Mouse (Mus musculus): ENCODE measurements around the gene Olfr560. TPM values are rescaled to one million over a fixed set of nuclear protein-coding genes. Genes with fewer than 3 reads are reported as not detected.

Olfr560 gene
- total RNA-seq (2021), result under 1 TPM in 1 of 2 experiments, not detected in 1; 0.16 TPM
- long read RNA-seq, experiment 1, result 0 reads
- long read RNA-seq, experiment 2, result 0 reads

- intact Hi-C loops (cut with DNase I), result no loop called here
- no peak for DNase-seq (ENCODE audit: extremely low spot score in 1 of 2, low spot score in 2 of 2)
- TF ChIP-seq CTCF (IDR thresholded peaks at IDR 0.05), result no peak
- Histone ChIP-seq H3K4me3 (no peak within 1 kb of the TSS), H3K27ac (no peak within 1 kb of the TSS)
Observed at GRCm38 (mm10) chr7:102759266-102759665, at the start of gene Olfr560, which contains the start of gene Olfr78. TSS of gene Olfr560 (minus strand) at chr7:102759366. TSS of gene Olfr78 (minus strand) at chr7:102759471.

- no peak for TF ChIP-seq CTCF (IDR thresholded peaks at IDR 0.05)
- Histone ChIP-seq H3K27ac (no peak within 1 kb of the TSS), H3K4me3 (no peak within 1 kb of the TSS)
- intact Hi-C loops (cut with DNase I), result no loop called here
- no peak for DNase-seq (ENCODE audit: extremely low spot score in 1 of 2, low spot score in 2 of 2)
Observed at GRCm38 (mm10) chr7:102803180-102803579, 44.0 kb upstream of the Olfr560 start, which contains the start of gene Olfr564. TSS of gene Olfr564 (plus strand) at chr7:102803480.

- no peak for DNase-seq (ENCODE audit: extremely low spot score in 1 of 2, low spot score in 2 of 2)
- no peak for TF ChIP-seq CTCF (IDR thresholded peaks at IDR 0.05)
- no peak within 1 kb of the TSS for H3K4me3 ChIP-seq
- H3K27ac ChIP-seq, result no peak within 1 kb of the TSS
- intact Hi-C loops (cut with DNase I), result no loop called here
Observed at GRCm38 (mm10) chr7:102770921-102771320, 11.8 kb upstream of the Olfr560 start, which contains the start of gene Olfr561. TSS of gene Olfr561 (plus strand) at chr7:102771221.

GRCm38 (mm10) chr7:102752086-102752485 lies 7.1 kb downstream of the Olfr560 start:
- no peak for DNase-seq (ENCODE audit: extremely low spot score in 1 of 2, low spot score in 2 of 2)
- Histone ChIP-seq H3K27ac (no peak overlapping the region), H3K4me3 (no peak overlapping the region)
- TF ChIP-seq CTCF (IDR thresholded peaks at IDR 0.05), result peak; percentile 29
- intact Hi-C loops (cut with DNase I), result no loop called here

GRCm38 (mm10) chr7:102737705-102738104 lies 21.5 kb downstream of the Olfr560 start:
- H3K27ac ChIP-seq, result no peak overlapping the region
- TF ChIP-seq CTCF (IDR thresholded peaks at IDR 0.05), result no peak
- no peak for DNase-seq (ENCODE audit: extremely low spot score in 1 of 2, low spot score in 2 of 2)
- intact Hi-C loops (cut with DNase I), result no loop called here
- no peak overlapping the region for H3K4me3 ChIP-seq

- no peak for DNase-seq (ENCODE audit: extremely low spot score in 1 of 2, low spot score in 2 of 2)
- intact Hi-C loops (cut with DNase I), result no loop called here
- TF ChIP-seq CTCF (IDR thresholded peaks at IDR 0.05), result no peak
- Histone ChIP-seq H3K27ac (no peak overlapping the region), H3K4me3 (no peak overlapping the region)
Observed at GRCm38 (mm10) chr7:102733793-102734192, 25.4 kb downstream of the Olfr560 start.

GRCm38 (mm10) chr7:102727391-102727790 lies 31.8 kb downstream of the Olfr560 start, which contains the start of gene Olfr559:
TSS of gene Olfr559 (minus strand) at chr7:102727491.
- intact Hi-C loops (cut with DNase I), result no loop called here
- Histone ChIP-seq H3K27ac (no peak within 1 kb of the TSS), H3K4me3 (no peak within 1 kb of the TSS)
- no peak for TF ChIP-seq CTCF (IDR thresholded peaks at IDR 0.05)
- no peak for DNase-seq (ENCODE audit: extremely low spot score in 1 of 2, low spot score in 2 of 2)

GRCm38 (mm10) chr7:102718970-102719369 lies 40.2 kb downstream of the Olfr560 start, which contains the start of gene Olfr33:
TSS of gene Olfr33 (minus strand) at chr7:102719070.
- Histone ChIP-seq H3K4me3 (no peak within 1 kb of the TSS), H3K27ac (no peak within 1 kb of the TSS)
- intact Hi-C loops (cut with DNase I), result no loop called here
- no peak for DNase-seq (ENCODE audit: extremely low spot score in 1 of 2, low spot score in 2 of 2)
- no peak for TF ChIP-seq CTCF (IDR thresholded peaks at IDR 0.05)

GRCm38 (mm10) chr7:102701915-102702314 lies 57.3 kb downstream of the Olfr560 start, which contains the start of gene Olfr558:
TSS of gene Olfr558 (plus strand) at chr7:102702215.
- no peak within 1 kb of the TSS for H3K27ac ChIP-seq
- no peak for TF ChIP-seq CTCF (IDR thresholded peaks at IDR 0.05)
- intact Hi-C loops (cut with DNase I), result no loop called here
- no peak within 1 kb of the TSS for H3K4me3 ChIP-seq
- DNase-seq (ENCODE audit: extremely low spot score in 1 of 2, low spot score in 2 of 2), result no peak

Other genes with a start within 250 kb of the Olfr560 start
- not detected for gene Olfr547, start 224.6 kb downstream of the Olfr560 start, total RNA-seq (2021)
- gene Olfr548-ps1, start 218.5 kb downstream of the Olfr560 start, total RNA-seq (2021), result not detected
- not detected for gene Olfr549, start 209.5 kb downstream of the Olfr560 start, total RNA-seq (2021)
- 1 to 10 TPM; 2.7 to 4.0 TPM for gene Trim21, start 193.9 kb downstream of the Olfr560 start, total RNA-seq (2021)
- gene Olfr550, start 187.9 kb downstream of the Olfr560 start, total RNA-seq (2021), result under 1 TPM; 0.25 to 0.42 TPM
- gene Olfr551, start 167.5 kb downstream of the Olfr560 start, total RNA-seq (2021), result not detected
- under 1 TPM in 1 of 2 experiments, not detected in 1; 0.07 TPM for gene Olfr552, start 161.6 kb downstream of the Olfr560 start, total RNA-seq (2021)
- gene Olfr553, start 141.1 kb downstream of the Olfr560 start, total RNA-seq (2021), result not detected
- not detected for gene Olfr554, start 120.9 kb downstream of the Olfr560 start, total RNA-seq (2021)
- not detected for gene Olfr555, start 100.5 kb downstream of the Olfr560 start, total RNA-seq (2021)
- gene Olfr556, start 94.5 kb downstream of the Olfr560 start, total RNA-seq (2021), result not detected
- 1 to 10 TPM; 4.9 to 6.2 TPM for gene Trim68, start 72.0 kb downstream of the Olfr560 start, total RNA-seq (2021)
- gene Olfr557, start 63.5 kb downstream of the Olfr560 start, total RNA-seq (2021), result under 1 TPM in 1 of 2 experiments, not detected in 1; 0.21 TPM
- gene Olfr558, start 57.2 kb downstream of the Olfr560 start, total RNA-seq (2021), result under 1 TPM; 0.21 to 0.25 TPM
- not detected for gene Olfr33, start 40.3 kb downstream of the Olfr560 start, total RNA-seq (2021)
- gene Olfr559, start 31.9 kb downstream of the Olfr560 start, total RNA-seq (2021), result not detected
- 1 to 10 TPM in 1 of 2 experiments, under 1 TPM in 1; 0.88 to 1.0 TPM for gene Olfr78, start 105 bp upstream of the Olfr560 start, total RNA-seq (2021)
- not detected for gene Olfr561, start 11.9 kb upstream of the Olfr560 start, total RNA-seq (2021)
- not detected for gene Olfr564, start 44.1 kb upstream of the Olfr560 start, total RNA-seq (2021)
- not detected for gene Olfr566, start 99.4 kb upstream of the Olfr560 start, total RNA-seq (2021)
- gene Olfr568, start 117.8 kb upstream of the Olfr560 start, total RNA-seq (2021), result not detected
- gene Olfr569, start 131.5 kb upstream of the Olfr560 start, total RNA-seq (2021), result not detected
- gene Olfr570, start 135.2 kb upstream of the Olfr560 start, total RNA-seq (2021), result not detected
- gene Olfr571, start 158.2 kb upstream of the Olfr560 start, total RNA-seq (2021), result not detected
- gene Olfr572, start 165.0 kb upstream of the Olfr560 start, total RNA-seq (2021), result not detected
- gene Olfr573-ps1, start 183.2 kb upstream of the Olfr560 start, total RNA-seq (2021), result not detected
- not detected for gene Olfr574, start 189.1 kb upstream of the Olfr560 start, total RNA-seq (2021)
- not detected for gene Olfr575, start 199.4 kb upstream of the Olfr560 start, total RNA-seq (2021)
- gene Olfr576, start 203.3 kb upstream of the Olfr560 start, total RNA-seq (2021), result not detected
- not detected for gene Olfr577, start 216.6 kb upstream of the Olfr560 start, total RNA-seq (2021)
- gene Olfr578, start 230.0 kb upstream of the Olfr560 start, total RNA-seq (2021), result not detected

All from left cerebral cortex, adult 2 months (tissue).